Mouse (Mus musculus) bone marrow, adult 2 months (tissue): Measurements from ENCODE around the gene Glrx5.

ENCODE experiments used
- CTCF ChIP-seq: fragments of 200-500 bp; IDR thresholded peaks from 2 replicates; pipeline ENCODE4 v1.5.1; 2011; ENCODE audit warnings: low read length, control low read depth; ENCODE audit not compliant: control insufficient read depth, insufficient read depth
- POLR2A ChIP-seq: fragments of 200-500 bp; IDR thresholded peaks from 2 replicates; pipeline ENCODE4 v1.6.1; 2011; ENCODE audit warnings: low read depth, mild to moderate bottlenecking, control low read depth, low read length, borderline replicate concordance; ENCODE audit not compliant: control insufficient read depth

DNA sequence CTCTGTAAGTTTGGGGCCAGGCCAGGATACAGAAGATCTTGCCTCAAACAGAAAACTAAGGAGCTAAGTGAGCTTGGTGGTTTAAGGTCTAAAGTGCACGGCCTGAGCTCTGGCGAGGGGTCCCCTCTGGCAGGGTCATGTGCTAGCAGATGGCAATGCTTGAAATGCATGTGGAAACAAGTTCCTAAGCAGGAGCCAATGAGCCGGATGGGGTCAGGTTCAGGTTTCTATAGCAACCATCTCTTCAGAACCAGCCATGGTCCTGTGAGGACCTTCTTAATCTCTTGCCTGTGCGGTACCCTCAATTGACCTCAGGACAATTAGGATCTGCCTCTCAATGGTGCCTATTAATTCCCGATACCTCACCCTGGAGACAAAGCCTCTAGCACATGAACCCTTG, 56.7 kb downstream of the Glrx5 start:
- TF ChIP-seq CTCF, result no peak
- TF ChIP-seq POLR2A, result no peak
